Mouse (Mus musculus): ENCODE measurements around the gene Gm20388.

GRCm38 (mm10) chr8:120630848-120631247 is 720.2 kb downstream of the Gm20388 start:
- TF ChIP-seq CTCF (IDR thresholded peaks at IDR 0.05; ENCODE audit: low read depth), result no peak
- no peak for TF ChIP-seq EP300 (IDR thresholded peaks at IDR 0.05; ENCODE audit: low read depth)
